Mouse (Mus musculus) CD4-positive naive resting alpha-beta T cell, adult 76 days (primary cell): ENCODE measurements around the gene Zfp46. TPM values are rescaled to one million over a fixed set of nuclear protein-coding genes. Genes with fewer than 3 reads are reported as not detected.

Source experiments
- total RNA-seq: library from RNA; stranded (reverse); gene quantifications from one replicate; pipeline ENCODE4 v1.2.4, GENCODE M21; 2023

Gene Zfp46
- 8.6 TPM for total RNA-seq

GRCm38 (mm10) chr4:136284455-136284854, at the start of gene Zfp46:
Zfp46 (plus strand) TSS chr4:136284683.

GRCm38 (mm10) chr4:136247729-136248463, 36.6 kb upstream of the Zfp46 start, which contains the start of gene Tcea3:
Tcea3 (plus strand) TSS chr4:136247729.

GRCm38 (mm10) chr4:136310229-136311041, 26.0 kb downstream of the Zfp46 start, which contains the start of gene Hnrnpr:
Hnrnpr (plus strand) TSS chr4:136310942.

Other genes starting within 250 kb of the Zfp46 start
- gene Rpl11, start 231.3 kb upstream of the Zfp46 start, total RNA-seq, result 1,200 TPM
- 18.5 TPM for gene Id3, start 141.2 kb upstream of the Zfp46 start, total RNA-seq
- 11.7 TPM for gene E2f2, start 112.3 kb upstream of the Zfp46 start, total RNA-seq
- 0.35 TPM for gene Asap3, start 78.3 kb upstream of the Zfp46 start, total RNA-seq
- 0.91 TPM for gene Tcea3, start 37.0 kb upstream of the Zfp46 start, total RNA-seq
- gene Hnrnpr, start 26.3 kb downstream of the Zfp46 start, total RNA-seq, result 134 TPM
- not detected for gene Htr1d, start 138.8 kb downstream of the Zfp46 start, total RNA-seq
- not detected for gene 6030445D17Rik, start 177.6 kb downstream of the Zfp46 start, total RNA-seq
- 2.3 TPM for gene Luzp1, start 185.1 kb downstream of the Zfp46 start, total RNA-seq